Mouse (Mus musculus) thymus, postnatal 36 days (tissue): ENCODE measurements at regions not wholly inside any gene's neighbourhood (a gene's known extent, or its start where the extent isn't known, plus 50 kb on each side); places are given as distances from the start of the nearest gene placed in this dataset.

ENCODE experiments used
- DNase-seq, 2 experiments: peaks; one replicate each; pipeline ENCODE4 v3.0.0; 2022; ENCODE audit warnings: mixed read lengths in 2 of 2

GRCm38 (mm10) chr15:70982719-70983118 lies 2851.6 kb upstream of the Gm6569 start:
- DNase-seq, result no peak

GRCm38 (mm10) chr15:70987973-70988570 lies 2846.3 kb upstream of the Gm6569 start:
- DNase-seq, result no peak

GRCm38 (mm10) chr15:70993397-70993796 lies 2841.0 kb upstream of the Gm6569 start:
- DNase-seq, result no peak

- no peak for DNase-seq
These were observed 2824.0 kb upstream of the Gm6569 start for GRCm38 (mm10) chr15:71010362-71010761.

GRCm38 (mm10) chr15:71010773-71011172 lies 2823.6 kb upstream of the Gm6569 start:
- no peak for DNase-seq

- DNase-seq, result no peak
These were observed 2780.0 kb upstream of the Gm6569 start for GRCm38 (mm10) chr15:71054251-71054852.

- DNase-seq, result no peak
These were observed 2747.9 kb upstream of the Gm6569 start for GRCm38 (mm10) chr15:71086367-71086997.

GRCm38 (mm10) chr15:71099111-71099510 lies 2735.2 kb upstream of the Gm6569 start:
- DNase-seq, result no peak

- no peak for DNase-seq
These were observed 2704.6 kb upstream of the Gm6569 start for GRCm38 (mm10) chr15:71129802-71130201.

- no peak for DNase-seq
These were observed 2676.7 kb upstream of the Gm6569 start for GRCm38 (mm10) chr15:71157680-71158079.

- DNase-seq, result no peak
These were observed 2672.3 kb upstream of the Gm6569 start for GRCm38 (mm10) chr15:71162097-71162496.

GRCm38 (mm10) chr15:71195011-71195739 lies 2639.2 kb upstream of the Gm6569 start:
- no peak for DNase-seq

- DNase-seq, result peak in 1 of 2 experiments; percentile 1
These were observed 2593.6 kb upstream of the Gm6569 start for GRCm38 (mm10) chr15:71240647-71241351.

- no peak for DNase-seq
These were observed 2590.8 kb upstream of the Gm6569 start for GRCm38 (mm10) chr15:71243539-71243938.

- DNase-seq, result no peak
These were observed 2558.3 kb upstream of the Gm6569 start for GRCm38 (mm10) chr15:71275876-71276565.

- DNase-seq, result no peak
These were observed 2557.8 kb upstream of the Gm6569 start for GRCm38 (mm10) chr15:71276566-71276912.

- no peak for DNase-seq
These were observed 2557.0 kb upstream of the Gm6569 start for GRCm38 (mm10) chr15:71277388-71277787.

- no peak for DNase-seq
These were observed 2550.6 kb upstream of the Gm6569 start for GRCm38 (mm10) chr15:71283775-71284174.

- DNase-seq, result no peak
These were observed 2531.8 kb upstream of the Gm6569 start for GRCm38 (mm10) chr15:71302541-71302940.

GRCm38 (mm10) chr15:71310230-71310629 lies 2524.1 kb upstream of the Gm6569 start:
- DNase-seq, result no peak

- DNase-seq, result no peak
These were observed 2507.8 kb upstream of the Gm6569 start for GRCm38 (mm10) chr15:71326596-71326995.

GRCm38 (mm10) chr15:71358189-71358790 lies 2476.1 kb upstream of the Gm6569 start:
- DNase-seq, result no peak
